Mouse (Mus musculus) neutrophil, adult 5-6 weeks (primary cell): ENCODE results near the gene Ranbp3. TPM values are rescaled to one million over a fixed set of nuclear protein-coding genes. Genes with fewer than 3 reads are reported as not detected.
"Not testable (repeated sequence)": the region's sequence is repeated elsewhere in the genome, so short reads cannot be mapped to it uniquely, and the experiment has no call there.

ENCODE experiments used
- ATAC-seq: fragments of 151-379, 151-347 bp; 2 replicates; pipeline ENCODE4 v1.8.0; 2017; ENCODE audit warnings: mild to moderate bottlenecking, moderate TSS enrichment; ENCODE audit not compliant: insufficient number of reproducible peaks, poor library complexity, low FRiP score, severe bottlenecking; ENCODE audit errors: extremely low read depth
- total RNA-seq: library from RNA; stranded (forward); fragments of 200-1000 nt; gene quantifications from 2 replicates; pipeline ENCODE4 v1.2.3, GENCODE M21; 2017

The Ranbp3 gene
- total RNA-seq: 64.5 and 65.3 TPM in 2 replicates

DNA sequence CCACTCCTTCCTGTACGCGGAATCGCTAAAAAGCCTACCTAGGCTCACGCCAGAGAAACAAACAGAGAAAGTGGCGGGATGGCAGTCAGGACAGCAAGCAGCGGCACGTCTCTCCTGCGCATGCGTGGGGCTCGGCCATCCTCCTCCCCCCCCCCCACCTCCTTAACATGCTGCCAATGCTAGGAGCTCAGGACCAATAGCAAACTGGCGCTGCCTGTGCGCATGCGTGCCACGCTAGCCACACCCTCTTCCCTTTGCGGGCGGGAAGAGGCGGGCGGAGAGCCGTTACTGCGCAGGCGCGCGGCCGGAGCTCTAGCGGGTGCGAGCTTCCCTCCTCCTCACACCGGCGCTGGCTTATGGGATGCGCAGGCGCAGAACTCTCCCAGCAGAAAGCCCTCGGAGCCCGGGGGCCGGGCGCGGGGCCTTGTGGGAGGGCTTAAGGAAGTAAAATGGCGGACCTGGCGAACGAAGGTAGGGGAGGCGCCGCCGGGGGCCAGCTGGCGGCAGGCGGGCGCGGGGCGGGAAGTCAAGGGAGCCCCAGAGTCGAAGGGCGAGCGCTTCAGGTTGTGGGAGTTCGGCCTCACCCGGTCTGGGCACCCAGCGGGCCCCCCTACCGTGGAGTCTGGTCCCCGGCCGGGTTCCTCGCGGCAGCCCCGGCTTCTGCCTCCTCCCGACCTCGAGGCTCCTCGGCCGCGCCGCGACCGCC, at the start of gene Ranbp3:
Ranbp3 (plus strand) TSS at position 354 of the 706 bp plus-strand sequence.
- peak; percentile 90 for ATAC-seq

DNA sequence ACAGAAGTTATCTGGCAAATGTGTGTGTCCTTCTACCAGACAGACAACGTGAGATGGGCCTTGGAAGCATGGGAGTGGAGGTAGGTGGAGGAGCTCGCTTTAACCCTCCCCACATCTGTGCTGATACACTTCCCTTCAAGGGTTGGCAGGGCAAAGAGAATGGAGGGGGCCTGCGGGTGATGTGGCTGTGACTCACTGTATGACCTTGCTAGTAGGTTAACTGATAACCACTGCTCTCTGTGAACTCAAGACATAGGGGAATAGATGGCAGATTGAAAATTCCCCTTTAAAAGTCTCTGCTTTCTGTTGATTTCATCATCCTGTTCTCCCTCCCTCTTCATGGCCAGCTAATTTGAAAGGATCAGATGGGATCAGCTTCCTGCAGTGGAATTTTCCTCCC, 47.6 kb upstream of the Ranbp3 start:
- ATAC-seq: no peak

DNA sequence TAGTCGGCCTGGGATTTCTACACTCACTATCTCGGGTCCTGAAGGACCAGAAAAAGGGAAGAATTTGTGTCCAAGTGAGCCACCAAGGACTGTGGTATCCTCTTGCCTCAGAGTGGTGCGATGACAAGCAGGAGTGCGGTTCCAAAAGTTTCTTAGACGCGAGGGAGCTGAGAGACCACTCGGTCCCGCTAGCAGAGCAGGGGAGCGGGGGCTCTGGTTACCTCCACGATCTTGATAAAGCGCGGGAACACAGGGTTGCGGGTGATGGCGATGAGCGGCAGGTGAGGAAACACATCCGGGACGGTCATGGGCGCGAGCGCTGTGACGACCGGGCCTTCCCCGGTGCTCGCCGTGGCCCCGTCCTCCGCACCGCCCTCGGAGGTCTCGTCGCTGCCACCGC, 46.8 kb upstream of the Ranbp3 start:
- no peak for ATAC-seq

DNA sequence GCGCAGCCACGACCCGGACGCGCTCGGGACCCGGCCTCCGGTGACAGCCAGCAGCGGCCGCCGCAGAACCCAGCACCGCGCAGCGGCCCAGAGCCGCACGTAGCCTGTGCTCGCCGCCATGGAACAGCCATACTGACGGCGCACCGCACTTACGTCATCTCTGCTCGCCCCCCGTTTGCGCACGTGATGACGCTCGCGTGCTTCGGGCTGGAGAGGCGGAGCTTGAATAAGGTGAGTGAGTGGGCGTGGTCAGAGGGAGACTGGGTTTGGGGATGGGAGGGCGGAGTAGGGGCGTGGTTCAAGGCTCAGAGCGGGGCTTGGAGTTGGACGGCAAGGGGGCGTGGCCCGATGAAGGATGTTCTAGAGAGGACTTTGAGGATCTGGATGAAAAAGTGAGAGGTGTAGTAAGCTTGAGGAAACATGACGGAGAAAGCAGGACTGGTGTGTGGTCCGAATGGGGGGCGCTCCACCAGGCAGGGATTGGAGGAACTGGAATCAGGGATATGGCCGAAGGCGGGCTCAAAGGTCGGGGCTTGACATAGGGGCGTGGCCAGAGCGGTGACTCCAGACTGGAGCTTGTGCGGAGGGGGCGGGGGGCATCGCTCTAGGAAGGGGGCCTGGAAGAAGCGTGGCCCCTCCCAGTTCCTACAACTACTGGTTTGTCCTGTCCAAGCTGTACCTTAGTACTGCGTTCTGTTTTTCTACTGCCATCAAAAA, 46.2 kb upstream of the Ranbp3 start, which contains the start of gene Lonp1:
Lonp1 (minus strand) TSS at position 134 of the 717 bp plus-strand sequence.
- peak; percentile 95 for ATAC-seq

DNA sequence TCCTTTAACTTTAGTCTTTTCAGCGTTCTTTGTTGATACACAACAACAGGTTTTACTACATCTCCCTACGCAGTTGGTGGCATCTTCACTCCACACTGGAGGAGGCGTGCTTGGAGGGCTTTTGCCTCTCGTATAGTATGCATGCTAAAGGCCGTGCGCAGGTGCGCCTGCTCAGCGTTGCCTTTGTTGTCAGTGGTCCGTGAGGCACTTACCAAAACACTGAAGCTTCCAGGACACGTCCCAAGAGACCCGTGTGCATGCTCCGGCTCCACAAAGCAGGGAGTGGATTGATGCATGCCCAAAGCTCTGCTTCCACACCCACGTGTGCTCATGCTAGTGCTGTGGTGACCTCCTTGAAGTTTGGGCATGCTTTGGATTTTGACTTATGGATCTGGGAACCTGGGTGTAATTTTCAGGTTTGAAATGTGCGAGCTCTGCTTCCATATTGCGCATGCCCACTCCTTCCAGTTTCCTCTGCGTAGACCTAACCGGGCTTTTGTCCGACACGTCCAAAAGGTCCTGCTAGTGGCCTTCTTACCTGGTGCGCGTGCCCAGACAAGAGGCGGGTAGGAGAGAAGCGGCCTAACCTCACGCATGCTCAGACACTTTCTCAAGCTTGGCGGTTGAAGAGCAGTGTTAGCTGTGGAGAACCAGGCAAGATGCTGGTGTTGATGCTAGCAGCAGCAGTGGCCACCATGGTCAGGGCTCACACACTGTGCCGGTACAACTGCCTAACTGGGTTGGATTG, 45.4 kb upstream of the Ranbp3 start, which contains the start of gene Catsperd:
Catsperd (plus strand) TSS at position 614 of the 748 bp plus-strand sequence.
- no peak for ATAC-seq

DNA sequence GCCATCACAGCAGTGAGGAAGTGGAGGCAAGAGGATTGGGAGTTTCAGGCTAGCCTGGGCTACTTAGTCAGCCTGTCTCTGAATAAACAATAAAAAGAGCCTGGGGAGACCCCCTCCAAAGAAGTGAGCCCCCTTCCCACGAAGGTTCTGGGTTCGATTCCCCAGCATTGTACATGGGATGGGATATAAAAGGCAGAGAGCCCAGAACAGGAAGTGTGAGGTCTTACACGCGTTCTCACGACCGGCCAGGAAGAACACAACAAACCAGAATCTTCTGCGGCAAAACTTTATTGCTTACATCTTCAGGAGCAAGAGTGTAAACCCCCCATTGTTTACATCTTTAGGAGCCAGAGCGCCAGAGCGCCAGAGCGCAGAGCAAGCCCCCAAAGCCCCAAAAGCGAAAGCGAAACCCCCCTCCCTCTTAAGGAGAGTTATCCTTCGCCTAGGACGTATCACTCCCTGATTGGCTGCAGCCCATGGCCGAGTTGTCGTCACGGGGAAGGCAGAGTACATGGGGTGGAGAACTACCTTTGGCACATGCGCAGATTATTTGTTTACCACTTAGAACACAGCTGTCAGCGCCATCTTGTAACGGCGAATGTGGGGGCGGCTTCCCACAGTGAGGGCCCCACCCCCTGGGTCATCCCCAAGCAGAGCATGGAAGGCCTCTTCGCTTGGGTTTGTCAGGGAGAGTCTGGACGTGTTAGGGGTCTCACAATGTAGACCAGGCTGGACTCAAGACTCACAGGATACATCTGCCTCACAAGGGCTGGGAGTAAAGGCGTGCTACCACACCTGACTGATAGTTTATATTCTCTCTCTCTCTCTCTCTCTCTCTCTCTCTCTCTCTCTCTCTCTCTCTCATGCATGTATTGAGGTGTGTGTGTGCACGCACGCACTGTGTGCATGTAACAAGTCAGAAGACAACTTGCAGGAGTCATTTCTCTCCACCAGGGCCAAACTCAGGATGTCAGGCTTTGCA, 43.0 kb upstream of the Ranbp3 start:
- not testable (repeated sequence) for ATAC-seq

DNA sequence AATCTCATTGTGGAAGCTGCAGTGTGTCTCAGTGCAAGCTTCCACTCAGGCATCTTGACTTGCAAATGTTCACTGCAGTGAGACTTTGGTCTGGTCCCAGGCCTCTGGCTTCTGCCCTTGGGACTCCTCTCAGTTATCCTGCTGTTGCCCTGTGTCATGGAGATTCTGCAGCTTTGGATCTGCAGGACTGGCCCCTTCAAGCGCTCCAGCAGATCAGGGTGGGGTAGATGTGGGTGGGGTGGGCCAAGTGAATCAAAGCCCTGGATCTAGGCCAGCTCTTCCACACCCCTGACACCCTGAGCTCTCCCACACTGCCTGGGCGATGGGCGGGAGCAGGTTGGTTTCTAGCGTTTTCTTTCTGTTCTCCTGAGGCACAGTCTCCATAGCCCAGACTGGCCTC, 41.3 kb upstream of the Ranbp3 start:
- no peak for ATAC-seq

DNA sequence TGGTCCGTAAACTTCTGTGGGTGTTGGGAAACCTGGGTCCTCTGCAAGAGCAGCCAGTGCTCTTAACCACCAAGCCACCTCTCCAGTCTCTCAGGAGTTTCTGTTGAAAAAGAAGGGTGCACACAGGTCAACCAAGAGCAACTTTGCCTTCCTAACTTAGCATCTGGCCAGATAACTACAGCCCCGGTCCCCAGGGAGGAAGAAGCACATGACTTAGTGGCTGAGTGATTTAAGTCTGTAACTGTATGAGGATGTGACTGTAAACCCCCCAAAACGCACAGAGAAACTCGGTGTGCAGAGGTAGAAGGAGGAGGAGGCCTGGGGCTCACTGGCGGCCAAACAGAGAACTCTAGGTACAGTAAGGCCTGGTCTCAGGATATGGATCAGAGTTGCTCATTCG, 39.1 kb upstream of the Ranbp3 start:
- peak; percentile 55; the same call in 1 of the 2 replicates for ATAC-seq

DNA sequence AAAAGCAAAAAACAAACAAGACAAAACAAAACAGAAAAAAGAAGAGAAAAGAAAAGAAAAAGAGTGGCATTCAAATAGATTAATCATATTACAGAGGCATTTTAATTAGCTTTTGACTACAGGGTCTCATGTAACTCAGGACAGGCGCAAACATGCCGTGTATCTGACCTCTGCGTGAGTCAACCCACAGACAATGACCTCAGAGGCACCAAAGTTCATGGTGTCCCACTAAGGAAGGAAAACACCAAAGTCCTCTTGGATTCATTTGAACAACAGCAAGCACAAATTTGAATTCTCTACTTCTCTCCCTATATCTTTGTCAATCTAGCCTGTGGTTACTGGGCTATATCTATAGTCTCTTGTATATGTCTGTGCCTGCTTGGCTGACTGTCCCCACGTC, 29.9 kb upstream of the Ranbp3 start:
- no peak for ATAC-seq

DNA sequence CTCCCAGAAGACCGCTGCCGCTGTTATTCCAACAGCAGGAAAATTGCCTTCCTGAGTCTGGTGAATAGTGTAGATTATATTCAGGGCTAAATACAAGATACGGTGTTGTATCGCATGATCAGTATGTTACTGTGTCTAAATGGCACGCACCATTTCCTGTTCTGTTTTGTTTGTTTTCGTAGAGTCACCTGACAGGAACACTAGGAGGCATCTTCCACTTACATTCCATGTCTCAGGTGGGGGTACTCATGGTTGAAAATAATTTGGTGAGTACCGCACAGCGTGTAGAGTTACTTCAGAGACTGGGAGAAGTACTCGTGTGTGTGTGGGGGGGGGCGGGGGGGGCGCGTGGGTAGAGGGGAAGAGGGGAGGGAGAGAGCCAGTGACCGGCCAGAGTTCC, 25.5 kb upstream of the Ranbp3 start:
- no peak for ATAC-seq

DNA sequence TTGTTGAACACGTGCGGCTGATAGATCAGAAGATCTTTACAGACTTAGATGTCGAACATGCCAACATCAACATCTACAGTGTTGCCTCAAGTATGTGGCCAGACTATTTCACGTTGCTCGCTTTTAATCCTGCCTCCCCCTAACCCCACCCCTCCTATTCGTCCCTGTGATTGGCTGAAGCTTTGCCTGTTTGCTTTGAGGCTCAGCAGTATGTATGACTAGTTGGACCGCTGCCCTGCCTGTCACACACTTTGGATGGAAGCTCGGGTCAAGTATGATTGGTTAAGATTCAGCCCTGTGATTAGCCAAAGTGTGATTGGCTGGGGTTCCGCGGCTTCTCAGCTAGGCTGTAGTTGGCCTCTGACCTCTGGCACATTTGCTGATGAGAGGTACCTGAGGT, 21.3 kb upstream of the Ranbp3 start:
- ATAC-seq: no peak

DNA sequence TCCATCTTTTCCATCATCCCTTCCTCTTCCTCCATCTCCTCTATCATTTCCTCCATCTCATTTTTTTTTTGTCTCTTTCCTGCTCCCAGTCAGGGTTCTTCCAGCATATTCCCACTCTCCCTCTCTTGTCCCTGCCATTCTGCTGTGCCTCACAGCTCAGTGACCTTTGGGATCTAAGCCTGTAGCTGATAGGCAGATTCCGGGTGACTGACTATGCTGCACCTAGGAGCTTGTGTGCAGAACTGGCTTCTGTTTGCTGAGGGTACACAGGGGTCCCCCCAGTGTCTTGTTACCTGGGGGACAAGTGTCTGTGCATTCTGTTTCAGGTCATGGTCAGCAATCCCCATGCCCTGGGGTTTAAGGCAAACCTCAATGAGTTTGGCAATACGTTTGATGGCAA, 18.3 kb upstream of the Ranbp3 start:
- ATAC-seq: no peak

DNA sequence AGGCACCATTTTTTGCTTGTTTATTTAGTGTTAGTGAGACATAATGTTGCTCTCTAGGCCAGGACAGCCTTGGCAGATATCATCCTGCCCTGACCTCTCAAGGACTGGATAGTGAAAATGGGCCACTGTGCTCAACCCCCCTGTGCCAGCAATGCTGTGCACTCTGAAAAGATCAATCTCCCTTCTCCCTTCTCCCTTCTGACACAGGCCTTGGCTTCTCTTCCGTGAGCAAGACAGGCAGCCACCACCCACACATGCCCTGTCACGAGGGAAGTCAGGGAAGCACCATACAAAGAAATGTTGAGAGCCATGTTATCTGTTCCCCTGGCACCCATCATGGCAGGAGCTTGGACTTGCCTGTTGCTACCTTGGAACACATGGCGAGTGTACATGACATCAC, 17.8 kb upstream of the Ranbp3 start:
- no peak for ATAC-seq

DNA sequence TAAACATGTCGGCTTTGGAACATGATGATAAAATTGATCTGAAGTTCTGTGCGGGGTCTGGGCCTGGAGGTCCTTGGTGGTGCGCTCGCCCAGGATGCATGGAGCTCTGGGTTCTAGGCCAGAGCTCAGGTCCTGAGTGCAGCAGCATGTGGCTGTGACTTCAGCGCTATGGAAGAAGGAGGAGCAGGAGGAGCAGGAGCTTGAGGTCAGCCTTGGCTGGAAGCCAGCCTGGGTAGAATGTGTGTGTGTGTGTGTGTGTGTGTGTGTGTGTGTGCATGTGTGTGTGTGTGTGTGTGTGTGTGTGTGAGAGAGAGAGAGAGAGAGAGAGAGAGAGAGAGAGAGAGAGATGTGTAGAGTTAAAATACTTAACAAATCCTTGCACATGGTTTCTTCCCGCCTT, 16.9 kb upstream of the Ranbp3 start:
- no peak for ATAC-seq

DNA sequence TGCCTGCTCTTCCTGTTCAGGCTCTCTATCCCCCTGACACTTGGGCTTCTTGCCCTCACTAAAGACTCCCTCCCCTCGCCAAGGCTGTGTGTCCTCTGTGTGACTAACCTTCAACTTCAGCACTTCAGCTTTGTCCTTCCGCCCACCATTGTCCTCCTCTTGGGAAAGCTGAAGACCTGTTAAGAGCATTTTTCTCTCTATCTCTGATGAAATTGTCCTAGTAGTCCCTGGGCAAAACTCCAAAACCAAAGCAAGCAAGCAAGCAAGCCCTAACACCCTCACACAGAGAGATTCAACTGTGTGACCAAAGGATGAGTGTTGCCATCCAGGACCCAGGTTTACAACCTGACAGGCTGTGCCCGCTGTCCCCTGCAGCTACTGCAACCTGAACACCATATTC, 9.4 kb upstream of the Ranbp3 start:
- no peak for ATAC-seq

DNA sequence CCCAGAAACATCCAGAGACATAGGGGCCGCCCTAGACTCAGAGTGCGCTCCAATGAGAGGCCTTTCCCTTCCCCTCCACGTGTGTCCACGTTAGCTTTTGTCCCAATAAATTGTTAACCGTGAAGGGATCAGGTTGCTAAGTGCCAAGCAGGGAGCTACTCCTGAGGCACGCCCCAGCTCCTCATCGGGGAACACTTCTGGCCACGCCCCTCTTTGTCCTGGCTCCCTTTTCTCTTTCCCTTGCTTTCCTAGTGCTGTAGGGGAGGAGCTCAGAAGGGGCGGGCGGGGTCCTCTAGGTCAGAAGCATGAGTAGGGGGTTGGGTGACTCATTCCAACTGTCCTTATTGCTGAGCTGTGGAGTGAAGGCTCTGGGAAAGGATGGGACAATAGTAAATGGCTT, 8.8 kb upstream of the Ranbp3 start:
- no peak for ATAC-seq

DNA sequence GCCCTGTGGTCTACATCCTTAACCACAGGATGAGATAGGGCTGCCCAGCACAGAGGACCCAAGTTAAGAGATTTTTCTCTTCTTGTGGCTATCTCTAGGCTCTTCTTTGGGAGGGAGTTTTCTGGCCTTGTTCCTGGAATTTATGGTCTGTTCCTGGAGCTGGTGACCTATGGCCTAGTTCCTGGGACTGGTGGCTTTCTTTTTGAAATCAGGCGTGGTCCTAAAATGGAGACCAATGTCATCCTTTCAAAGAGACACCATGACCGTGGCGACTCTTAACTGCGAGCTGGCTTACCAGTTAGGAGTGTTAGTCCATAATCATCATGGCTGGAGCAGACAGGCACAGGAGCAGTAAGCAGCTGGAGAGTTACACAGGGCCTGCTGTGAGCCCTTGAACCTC, 6.7 kb upstream of the Ranbp3 start:
- no peak for ATAC-seq

DNA sequence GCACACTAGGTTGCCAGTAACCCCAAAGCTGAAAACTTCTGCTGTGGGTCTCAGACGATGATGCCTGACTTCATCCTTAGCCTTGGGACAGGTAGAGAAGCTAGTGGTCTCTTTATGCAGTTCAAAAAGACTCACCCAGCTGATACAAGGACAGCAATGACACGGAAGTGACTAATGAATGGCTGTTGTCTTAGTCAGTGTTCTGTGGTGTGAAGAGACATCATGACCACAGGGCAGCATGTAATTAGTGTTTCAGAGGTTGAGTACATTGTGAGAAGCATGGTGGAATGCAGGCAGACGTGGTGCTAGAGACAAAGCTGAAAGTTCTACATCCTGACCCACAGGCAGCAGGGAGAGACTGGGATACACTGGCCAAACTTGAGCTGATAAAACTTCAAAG, 5.5 kb upstream of the Ranbp3 start:
- ATAC-seq: no peak
